Mouse (Mus musculus) megakaryocyte, embryonic 14.5 days (primary cell): ENCODE measurements at regions not wholly inside any gene's neighbourhood (a gene's known extent, or its start where the extent isn't known, plus 50 kb on each side); places are given as distances from the start of the nearest gene placed in this dataset.

Experiments
- FLI1 ChIP-seq: IDR thresholded peaks from 2 replicates; pipeline ENCODE4 v1.6.1; 2012; ENCODE audit warnings: low read length, inconsistent platforms, mixed read lengths
- GATA1 ChIP-seq: IDR thresholded peaks from 3 replicates; pipeline ENCODE4 v1.6.1; 2012; ENCODE audit warnings: mixed read lengths, low read length, inconsistent platforms, borderline replicate concordance

- no peak for TF ChIP-seq FLI1
- no peak for TF ChIP-seq GATA1
Observed at GRCm38 (mm10) chr4:53226376-53226775, 66.7 kb upstream of the Abca1 start.
